Mouse (Mus musculus) forebrain, embryonic 15.5 days (tissue): ENCODE data around the gene Elfn2. TPM values are rescaled to one million over a fixed set of nuclear protein-coding genes. Genes with fewer than 3 reads are reported as not detected.
A peak's percentile ranks its signal among the peaks of the same experiment; 100 is the strongest.

ENCODE experiments used
- ATAC-seq: fragments of 200-750 bp; cut with Nextera tagmentation; replicated peaks from 2 replicates; pipeline ENCODE4 v1.8.0; 2017; ENCODE audit warnings: mild to moderate bottlenecking, moderate TSS enrichment, moderate library complexity
- H3K27ac ChIP-seq: fragments of 300-500 bp; sonication (generic); replicated peaks from 2 replicates; pipeline ENCODE4 v1.5.1; 2015; ENCODE audit warnings: mild to moderate bottlenecking, inconsistent platforms
- H3K27me3 ChIP-seq: fragments of 300-500 bp; sonication (generic); 2 replicates; pipeline ENCODE4 v1.6.1; 2015; ENCODE audit warnings: inconsistent platforms
- H3K36me3 ChIP-seq: fragments of 300-500 bp; sonication (generic); 2 replicates; pipeline ENCODE4 v1.6.1; 2015; ENCODE audit warnings: mild to moderate bottlenecking, inconsistent platforms
- H3K4me1 ChIP-seq: fragments of 300-500 bp; sonication (generic); 2 replicates; pipeline ENCODE4 v1.6.1; 2015; ENCODE audit warnings: inconsistent platforms
- H3K4me2 ChIP-seq: fragments of 300-500 bp; sonication (generic); replicated peaks from 2 replicates; pipeline ENCODE4 v1.6.1; 2015; ENCODE audit warnings: mild to moderate bottlenecking, inconsistent platforms
- H3K4me3 ChIP-seq: fragments of 300-500 bp; sonication (generic); 2 replicates; pipeline ENCODE4 v1.5.1; 2015; ENCODE audit warnings: mild to moderate bottlenecking, inconsistent platforms
- H3K9ac ChIP-seq: fragments of 300-500 bp; sonication (generic); replicated peaks from 2 replicates; pipeline ENCODE4 v1.6.1; 2015; ENCODE audit warnings: mild to moderate bottlenecking, inconsistent platforms
- H3K9me3 ChIP-seq: fragments of 300-500 bp; sonication (generic); 2 replicates; pipeline ENCODE4 v1.6.1; 2016; ENCODE audit warnings: inconsistent platforms
- whole genome bisulfite sequencing: fragments of 180-500 bp; shearing (Covaris S2); methylation state at CpG from one replicate; pipeline ENCODE4 v1.1.7; 2015; ENCODE audit warnings: mixed read lengths; 5-methylcytosine and 5-hydroxymethylcytosine counted together
- polyA plus RNA-seq: library from polyadenylated mRNA; unstranded; fragments of >200 nt; fragmentation: Nextera tagmentation; extraction: Ambion mirVana; gene quantifications from 2 replicates; pipeline ENCODE4 v1.2.1, GENCODE M21; 2015

Elfn2 gene
- 6.2 and 6.8 TPM in 2 replicates for polyA plus RNA-seq

- Histone ChIP-seq H3K9ac (peak within 1 kb of the TSS; percentile 71), H3K27ac (peak within 1 kb of the TSS; percentile 50), H3K4me2 (peak within 1 kb of the TSS; percentile 90), H3K4me3 (peak within 1 kb of the TSS; percentile 58), H3K4me1 (peaks cover 54% of the 10 kb centered on the region), H3K27me3 (peaks cover 15% of the 10 kb centered on the region), H3K36me3 (no peaks in the 10 kb centered on the region), H3K9me3 (no peaks in the 10 kb centered on the region)
- 2% methylated on average over 84 of the region's 89 CpGs for WGBS
- peak; percentile 40 for ATAC-seq
Measured at GRCm38 (mm10) chr15:78718290-78719250, at the start of gene Elfn2. Gene Elfn2 (minus strand): TSS chr15:78718771.

GRCm38 (mm10) chr15:78763704-78764103 is 45.1 kb upstream of the Elfn2 start:
- H3K9me3 ChIP-seq: no peaks in the 10 kb centered on the region
- H3K27ac ChIP-seq: peak overlapping the region; percentile 68
- no peaks in the 10 kb centered on the region; the same call in 1 of the 2 replicates for H3K36me3 ChIP-seq
- 59% methylated on average over 5 of the region's 5 CpGs for WGBS
- no peak overlapping the region for H3K4me2 ChIP-seq
- H3K9ac ChIP-seq: no peak overlapping the region
- peaks cover 35% of the 10 kb centered on the region for H3K4me1 ChIP-seq
- H3K4me3 ChIP-seq: no peak overlapping the region
- H3K27me3 ChIP-seq: no peaks in the 10 kb centered on the region
- ATAC-seq: no peak

GRCm38 (mm10) chr15:78763210-78763609 is 44.6 kb upstream of the Elfn2 start:
- peaks cover 31% of the 10 kb centered on the region for H3K4me1 ChIP-seq
- no peaks in the 10 kb centered on the region; the same call in 1 of the 2 replicates for H3K36me3 ChIP-seq
- WGBS: 15% methylated on average over 8 of the region's 10 CpGs
- peak overlapping the region; percentile 68 for H3K27ac ChIP-seq
- H3K9me3 ChIP-seq: no peaks in the 10 kb centered on the region
- no peak overlapping the region for H3K4me2 ChIP-seq
- H3K27me3 ChIP-seq: no peaks in the 10 kb centered on the region
- H3K9ac ChIP-seq: no peak overlapping the region
- H3K4me3 ChIP-seq: no peak overlapping the region
- peak; percentile 53 for ATAC-seq

- H3K36me3 ChIP-seq: no peaks in the 10 kb centered on the region; the same call in 1 of the 2 replicates
- no peak for ATAC-seq
- H3K9ac ChIP-seq: no peak overlapping the region
- no peak overlapping the region for H3K27ac ChIP-seq
- no peaks in the 10 kb centered on the region for H3K27me3 ChIP-seq
- no peak overlapping the region for H3K4me2 ChIP-seq
- no peak overlapping the region for H3K4me3 ChIP-seq
- no peaks in the 10 kb centered on the region for H3K9me3 ChIP-seq
- H3K4me1 ChIP-seq: peaks cover 18% of the 10 kb centered on the region
- 78% methylated on average over 13 of the region's 13 CpGs for WGBS
Measured at GRCm38 (mm10) chr15:78761112-78761511, 42.5 kb upstream of the Elfn2 start.

- no peak for ATAC-seq
- Histone ChIP-seq H3K36me3 (no peaks in the 10 kb centered on the region; the same call in 1 of the 2 replicates), H3K4me2 (no peak overlapping the region), H3K4me1 (peaks cover 18% of the 10 kb centered on the region), H3K9me3 (no peaks in the 10 kb centered on the region), H3K27me3 (no peaks in the 10 kb centered on the region), H3K9ac (no peak overlapping the region), H3K4me3 (no peak overlapping the region), H3K27ac (no peak overlapping the region)
- 89% methylated on average over 6 of the region's 6 CpGs for WGBS
Measured at GRCm38 (mm10) chr15:78758132-78758531, 39.6 kb upstream of the Elfn2 start.

GRCm38 (mm10) chr15:78755966-78756725 is 37.6 kb upstream of the Elfn2 start:
- Histone ChIP-seq H3K4me3 (no peak overlapping the region), H3K27ac (no peak overlapping the region)

GRCm38 (mm10) chr15:78755226-78755625 is 36.7 kb upstream of the Elfn2 start:
- H3K9me3 ChIP-seq: no peaks in the 10 kb centered on the region
- H3K4me2 ChIP-seq: no peak overlapping the region
- no peak overlapping the region for H3K4me3 ChIP-seq
- ATAC-seq: no peak
- no peaks in the 10 kb centered on the region for H3K36me3 ChIP-seq
- 0 out of 2 replicates have a peak overlapping the region, but pooled peaks have one; percentile 48 for H3K27ac ChIP-seq
- peaks cover 32% of the 10 kb centered on the region for H3K4me1 ChIP-seq
- no peak overlapping the region for H3K9ac ChIP-seq
- 78% methylated on average over 3 of the region's 3 CpGs for whole genome bisulfite sequencing
- H3K27me3 ChIP-seq: no peaks in the 10 kb centered on the region

More at GRCm38 (mm10) chr15:78755966-78756725, 37.6 kb upstream of the Elfn2 start:
- Histone ChIP-seq H3K36me3 (no peaks in the 10 kb centered on the region), H3K9me3 (no peaks in the 10 kb centered on the region), H3K27me3 (no peaks in the 10 kb centered on the region), H3K4me1 (peaks cover 23% of the 10 kb centered on the region), H3K4me2 (no peak overlapping the region), H3K9ac (no peak overlapping the region)
- ATAC-seq: no peak
- WGBS: 85% methylated on average over 12 of the region's 12 CpGs

- peaks cover 32% of the 10 kb centered on the region for H3K4me1 ChIP-seq
- WGBS: 78% methylated on average over 5 of the region's 5 CpGs
- no peak overlapping the region for H3K4me2 ChIP-seq
- ATAC-seq: no peak
- H3K4me3 ChIP-seq: no peak overlapping the region
- peak overlapping the region; percentile 48; the same call in 1 of the 2 replicates for H3K27ac ChIP-seq
- H3K36me3 ChIP-seq: no peaks in the 10 kb centered on the region
- no peak overlapping the region for H3K9ac ChIP-seq
- H3K27me3 ChIP-seq: no peaks in the 10 kb centered on the region
- H3K9me3 ChIP-seq: no peaks in the 10 kb centered on the region
Measured at GRCm38 (mm10) chr15:78754144-78754543, 35.6 kb upstream of the Elfn2 start.

GRCm38 (mm10) chr15:78752991-78753390 is 34.4 kb upstream of the Elfn2 start:
- peaks cover 32% of the 10 kb centered on the region for H3K4me1 ChIP-seq
- no peaks in the 10 kb centered on the region for H3K27me3 ChIP-seq
- no peak overlapping the region for H3K9ac ChIP-seq
- H3K4me2 ChIP-seq: no peak overlapping the region
- H3K36me3 ChIP-seq: no peaks in the 10 kb centered on the region
- no peaks in the 10 kb centered on the region for H3K9me3 ChIP-seq
- no peak overlapping the region for H3K4me3 ChIP-seq
- H3K27ac ChIP-seq: no peak overlapping the region
- ATAC-seq: no peak

- H3K4me3 ChIP-seq: no peak overlapping the region
- peak; percentile 70 for ATAC-seq
- H3K4me1 ChIP-seq: peaks cover 32% of the 10 kb centered on the region
- H3K27ac ChIP-seq: peak overlapping the region; percentile 47
- no peak overlapping the region for H3K4me2 ChIP-seq
- no peak overlapping the region for H3K9ac ChIP-seq
- 37% methylated on average over 6 of the region's 6 CpGs for WGBS
- H3K27me3 ChIP-seq: no peaks in the 10 kb centered on the region
- H3K9me3 ChIP-seq: no peaks in the 10 kb centered on the region
- H3K36me3 ChIP-seq: no peaks in the 10 kb centered on the region
Measured at GRCm38 (mm10) chr15:78750608-78751350, 32.2 kb upstream of the Elfn2 start.

- WGBS: 61% methylated on average over 5 of the region's 5 CpGs
- Histone ChIP-seq H3K4me1 (peaks cover 27% of the 10 kb centered on the region), H3K4me2 (no peak overlapping the region), H3K27me3 (no peaks in the 10 kb centered on the region), H3K27ac (no peak overlapping the region; the same call in 1 of the 2 replicates), H3K36me3 (no peaks in the 10 kb centered on the region), H3K9me3 (no peaks in the 10 kb centered on the region), H3K4me3 (no peak overlapping the region), H3K9ac (no peak overlapping the region)
- ATAC-seq: no peak
Measured at GRCm38 (mm10) chr15:78749855-78750254, 31.3 kb upstream of the Elfn2 start.
